Mouse (Mus musculus): ENCODE data around the gene Zbtb6. TPM values are rescaled to one million over a fixed set of nuclear protein-coding genes. Genes with fewer than 3 reads are reported as not detected.
A peak's percentile ranks its signal among the peaks of the same experiment; 100 is the strongest.

The Zbtb6 gene
- polyA plus RNA-seq, 1 experiment = 14.2 TPM

- peak overlapping the region; percentile 52 for H3K27ac ChIP-seq (ENCODE audit: insufficient read depth, low read depth, low read length)
- no peak overlapping the region for H3K4me3 ChIP-seq (ENCODE audit: insufficient read depth, low read length)
- peaks cover 12% of the 10 kb centered on the region for H3K4me1 ChIP-seq (ENCODE audit: control insufficient read depth, insufficient read depth, low read length)
- TF ChIP-seq CTCF (IDR thresholded peaks at IDR 0.05; ENCODE audit: low read depth, low read length) (no peak), POLR2A (IDR thresholded peaks at IDR 0.05; ENCODE audit: borderline replicate concordance, low read depth, low read length) (no peak)
Observed at GRCm38 (mm10) chr2:37376018-37376417, 67.0 kb downstream of the Zbtb6 start.

Other genes starting within 250 kb of the Zbtb6 start
- gene Olfr366, start 231.6 kb downstream of the Zbtb6 start, polyA plus RNA-seq (2012; ENCODE audit: insufficient read depth, insufficient read length, missing spikeins) = not detected in 2 replicates
- not detected in 2 replicates for gene Olfr368, start 116.7 kb downstream of the Zbtb6 start, polyA plus RNA-seq (2012; ENCODE audit: insufficient read depth, insufficient read length, missing spikeins)
- gene Pdcl, start 83.8 kb downstream of the Zbtb6 start, polyA plus RNA-seq (2012; ENCODE audit: insufficient read depth, insufficient read length, missing spikeins) = 47.3 and 50.3 TPM in 2 replicates
- gene Rc3h2, start 20.3 kb downstream of the Zbtb6 start, polyA plus RNA-seq (2012; ENCODE audit: insufficient read depth, insufficient read length, missing spikeins) = 28.4 and 34.9 TPM in 2 replicates
- gene Zbtb26, start within 50 bp of the Zbtb6 start, polyA plus RNA-seq (2012; ENCODE audit: insufficient read depth, insufficient read length, missing spikeins) = 7.2 and 9.2 TPM in 2 replicates
- gene Rabgap1, start 108 bp upstream of the Zbtb6 start, polyA plus RNA-seq (2012; ENCODE audit: insufficient read depth, insufficient read length, missing spikeins) = 34.3 and 35.0 TPM in 2 replicates
- gene Gpr21, start 73.2 kb upstream of the Zbtb6 start, polyA plus RNA-seq (2012; ENCODE audit: insufficient read depth, insufficient read length, missing spikeins) = 2.1 and 2.3 TPM in 2 replicates